Mouse (Mus musculus) kidney, adult 2 months (tissue): ENCODE results near the gene Daxx.

Experiments used
- CTCF ChIP-seq: fragments of 200-500 bp; conservative IDR thresholded peaks from 2 replicates; pipeline ENCODE4 v1.5.1; 2011; ENCODE audit warnings: low read depth, mild to moderate bottlenecking, control low read depth, low read length, moderate library complexity, mixed read lengths; ENCODE audit not compliant: insufficient read depth, insufficient read length
- POLR2A ChIP-seq: fragments of 200-500 bp; IDR thresholded peaks from one replicate; pipeline ENCODE4 v1.6.1; 2011; ENCODE audit warnings: low read depth, low read length, control low read depth

DNA sequence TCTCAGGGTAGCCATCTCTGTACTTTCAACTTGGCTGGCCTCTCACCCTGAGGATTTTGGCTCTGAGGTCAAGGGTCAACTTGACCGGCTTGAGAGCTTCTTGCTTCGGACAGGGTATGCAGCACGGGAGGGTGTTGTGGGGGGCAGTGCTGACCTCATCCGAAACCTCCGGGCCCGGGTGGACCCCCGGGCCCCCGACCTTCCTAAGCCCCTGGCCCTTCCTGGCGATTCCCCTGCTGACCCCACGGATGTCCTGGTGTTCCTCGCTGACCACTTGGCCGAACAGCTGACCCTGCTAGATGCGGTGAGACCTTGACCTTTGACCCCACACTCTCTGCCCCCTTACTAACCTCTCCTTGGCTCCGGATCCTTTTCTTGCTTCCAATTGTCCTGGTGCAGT lies 23.2 kb downstream of the Daxx start:
- no peak for TF ChIP-seq POLR2A
- no peak for TF ChIP-seq CTCF
